Mouse (Mus musculus) spleen, adult 2 months (tissue): ENCODE results near the gene Suox. TPM values are rescaled to one million over a fixed set of nuclear protein-coding genes. Genes with fewer than 3 reads are reported as not detected.
"Not testable (repeated sequence)": the region's sequence is repeated elsewhere in the genome, so short reads cannot be mapped to it uniquely, and the experiment has no call there.

Source experiments
- DNase-seq, 2 experiments: peaks; one replicate each; pipeline versions ENCODE4 v3.0.0 to v3.0.0-alpha.2; 2012 to 2021; ENCODE audit warnings: low spot score in 2 of 2, low read depth in 1 of 2
- H3K27ac ChIP-seq: fragments of 200-500 bp; 2 replicates; pipeline ENCODE4 v1.5.1; 2012; ENCODE audit warnings: low read length, inconsistent platforms; ENCODE audit not compliant: insufficient read depth
- H3K27me3 ChIP-seq: fragments of 200-500 bp; 2 replicates; pipeline ENCODE4 v1.6.1; 2012; ENCODE audit warnings: mild to moderate bottlenecking, moderate library complexity, low read length, inconsistent platforms; ENCODE audit not compliant: control insufficient read depth, insufficient read depth
- H3K36me3 ChIP-seq: fragments of 200-500 bp; 2 replicates; pipeline ENCODE4 v1.6.1; 2012; ENCODE audit warnings: mild to moderate bottlenecking, low read length, inconsistent platforms; ENCODE audit not compliant: control insufficient read depth, insufficient read depth
- H3K4me1 ChIP-seq: fragments of 200-500 bp; 2 replicates; pipeline ENCODE4 v1.6.1; 2011; ENCODE audit warnings: inconsistent platforms; ENCODE audit not compliant: control insufficient read depth, insufficient read depth, insufficient read length
- H3K4me3 ChIP-seq: fragments of 200-500 bp; 2 replicates; pipeline ENCODE4 v1.5.1; 2011; ENCODE audit warnings: mild to moderate bottlenecking, inconsistent platforms; ENCODE audit not compliant: insufficient read depth, insufficient read length; ENCODE audit errors: extremely low read depth
- CTCF ChIP-seq: fragments of 200-500 bp; IDR thresholded peaks from 2 replicates; pipeline ENCODE4 v1.5.1; 2011; ENCODE audit warnings: mild to moderate bottlenecking, inconsistent platforms; ENCODE audit not compliant: insufficient read depth, insufficient read length, insufficient replicate concordance; ENCODE audit errors: extremely low read depth
- POLR2A ChIP-seq: fragments of 200-500 bp; IDR thresholded peaks from 2 replicates; pipeline ENCODE4 v1.6.1; 2011; ENCODE audit warnings: low read depth, low read length, inconsistent platforms
- WGBS: fragments of 180-500 bp; shearing (Covaris S2); methylation state at CpG from one replicate; pipeline ENCODE4 v1.1.7; 2018; 5-methylcytosine and 5-hydroxymethylcytosine counted together
- polyA plus RNA-seq: library from polyadenylated mRNA; depleted of rRNA; stranded (reverse); fragments of >200 nt; gene quantifications from 2 replicates; pipeline ENCODE4 v1.2.3, GENCODE M21; 2012

Suox gene
- polyA plus RNA-seq, 1 experiment = 6.9 TPM

DNA sequence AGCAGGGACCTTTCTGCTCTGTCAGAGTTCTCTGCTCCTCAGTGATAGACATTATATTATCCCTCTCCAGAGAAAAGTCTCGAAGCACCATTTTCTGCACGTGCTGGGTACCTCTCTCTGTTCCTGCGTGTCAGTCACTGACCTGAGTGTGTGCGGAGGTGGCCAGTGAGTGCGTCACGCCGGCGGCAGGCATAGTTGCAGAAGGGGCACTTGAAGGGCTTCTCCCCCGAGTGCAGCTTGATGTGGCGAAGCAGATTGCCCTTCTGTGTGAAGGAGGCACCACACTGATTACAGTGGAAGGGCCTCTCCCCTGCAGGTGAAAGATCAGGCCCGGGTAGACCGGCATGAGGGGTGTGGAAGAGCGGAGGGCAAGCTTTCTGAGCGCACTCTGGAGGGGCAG is 33.9 kb downstream of the Suox start:
- no peak for DNase-seq
- no peak overlapping the region for H3K4me3 ChIP-seq
- no peaks in the 10 kb centered on the region for H3K36me3 ChIP-seq
- H3K4me1 ChIP-seq = no peaks in the 10 kb centered on the region; the same call in 1 of the 2 replicates
- no peak overlapping the region for H3K27ac ChIP-seq
- 93% methylated on average over 14 of the region's 14 CpGs for WGBS
- H3K27me3 ChIP-seq = no peaks in the 10 kb centered on the region
- no peak for TF ChIP-seq POLR2A
- no peak for TF ChIP-seq CTCF

DNA sequence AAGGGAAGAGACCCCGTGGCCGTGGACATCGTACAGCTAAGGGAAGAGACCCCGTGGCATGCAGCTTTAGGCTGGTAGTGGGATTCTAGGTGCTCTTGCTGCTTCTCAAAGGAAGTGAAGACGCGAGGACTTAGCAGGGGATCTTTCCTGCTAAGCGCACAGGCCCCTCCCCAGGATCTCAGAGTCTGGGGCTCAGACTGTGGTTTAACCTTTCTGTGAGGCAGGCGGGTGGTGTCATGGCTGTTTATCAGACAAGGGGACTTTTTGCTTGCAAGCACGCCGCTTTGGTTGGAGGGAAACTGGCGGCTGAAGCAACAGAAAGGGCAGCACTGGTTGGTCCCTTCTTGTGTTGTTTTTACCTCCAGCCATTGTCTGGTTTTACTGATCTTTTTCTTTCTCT is 36.9 kb downstream of the Suox start:
- Histone ChIP-seq H3K4me3 (peak overlapping the region; percentile 43; the same call in 1 of the 2 replicates), H3K27ac (peak overlapping the region; percentile 71), H3K4me1 (no peaks in the 10 kb centered on the region; the same call in 1 of the 2 replicates), H3K27me3 (no peaks in the 10 kb centered on the region), H3K36me3 (no peaks in the 10 kb centered on the region)
- peak in 1 of 2 experiments; percentile 39 for DNase-seq
- WGBS = 9% methylated on average over 11 of the region's 11 CpGs
- TF ChIP-seq CTCF (no peak), POLR2A (no peak)

DNA sequence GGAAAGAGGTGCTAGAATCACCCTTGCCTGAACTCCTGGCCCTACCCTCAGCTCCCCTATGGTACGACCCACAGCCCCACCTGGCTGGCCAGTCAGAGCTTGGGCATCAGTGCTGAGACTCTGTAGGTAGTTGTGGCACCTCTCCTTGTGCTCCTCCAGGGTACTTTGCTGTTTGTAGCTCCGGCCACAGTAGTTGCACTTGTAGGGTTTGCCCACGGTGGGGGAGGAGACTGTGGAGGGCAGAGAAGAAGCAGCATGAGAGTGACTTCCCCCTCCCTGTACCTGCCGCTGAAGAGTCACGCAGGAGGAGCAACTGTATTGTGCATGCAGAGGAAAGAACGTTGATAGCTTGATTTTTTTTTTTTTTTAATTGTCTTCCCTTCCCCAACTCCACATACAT is 37.3 kb downstream of the Suox start:
- Histone ChIP-seq H3K4me1 (no peaks in the 10 kb centered on the region; the same call in 1 of the 2 replicates), H3K27me3 (no peaks in the 10 kb centered on the region), H3K4me3 (peak overlapping the region; percentile 43; the same call in 1 of the 2 replicates), H3K36me3 (no peaks in the 10 kb centered on the region), H3K27ac (peak overlapping the region; percentile 71)
- DNase-seq = peak in 1 of 2 experiments; percentile 30
- TF ChIP-seq POLR2A (no peak), CTCF (no peak)
- 15% methylated on average over 6 of the region's 6 CpGs for WGBS

DNA sequence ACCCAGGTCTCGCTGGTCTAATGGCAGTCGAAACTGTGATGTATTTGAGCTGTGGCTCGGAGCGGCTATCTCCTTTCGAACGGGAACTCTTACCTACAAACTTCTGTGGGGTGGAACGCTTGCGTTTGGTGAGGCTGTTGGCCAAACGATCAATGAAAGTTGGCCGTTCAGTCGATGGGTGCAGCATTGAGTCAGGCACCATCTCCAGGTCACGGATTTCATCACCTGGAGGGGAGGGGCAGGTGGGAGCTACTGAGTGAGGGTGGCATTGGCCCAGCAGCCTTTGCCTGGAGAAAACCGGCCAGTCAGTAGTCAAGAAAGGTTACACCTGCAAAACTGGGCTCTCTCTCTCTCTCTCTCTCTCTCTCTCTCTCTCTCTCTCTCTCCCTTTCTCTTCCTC is 38.2 kb downstream of the Suox start:
- 92% methylated on average over 13 of the region's 13 CpGs for WGBS
- DNase-seq = no peak
- no peaks in the 10 kb centered on the region for H3K27me3 ChIP-seq
- H3K36me3 ChIP-seq = no peaks in the 10 kb centered on the region
- no peak for TF ChIP-seq POLR2A
- TF ChIP-seq CTCF = no peak
- no peaks in the 10 kb centered on the region; the same call in 1 of the 2 replicates for H3K4me1 ChIP-seq
- H3K27ac ChIP-seq = no peak overlapping the region
- no peak overlapping the region for H3K4me3 ChIP-seq

DNA sequence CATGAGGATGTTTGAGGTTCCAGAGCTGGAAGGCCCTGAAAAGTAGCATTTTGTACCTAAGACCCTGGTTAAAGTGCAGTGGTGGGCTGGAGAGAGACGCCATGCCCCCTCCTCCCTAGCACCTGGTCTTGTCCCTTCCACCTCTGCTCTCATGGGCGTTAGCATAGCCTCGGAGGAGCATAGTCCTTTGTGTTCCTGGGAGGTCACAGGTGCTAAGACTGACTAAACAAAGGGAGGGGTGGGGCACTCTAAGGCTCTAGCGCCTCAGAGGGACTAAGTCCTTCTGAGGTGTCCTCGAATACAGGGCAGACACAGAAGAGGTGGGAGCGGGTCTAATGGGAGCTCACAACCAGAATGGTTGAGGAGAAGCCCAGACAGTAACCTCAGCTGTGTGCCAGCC is 42.3 kb downstream of the Suox start:
- WGBS = 58% methylated on average over 6 of the region's 6 CpGs
- no peaks in the 10 kb centered on the region; the same call in 1 of the 2 replicates for H3K4me1 ChIP-seq

DNA sequence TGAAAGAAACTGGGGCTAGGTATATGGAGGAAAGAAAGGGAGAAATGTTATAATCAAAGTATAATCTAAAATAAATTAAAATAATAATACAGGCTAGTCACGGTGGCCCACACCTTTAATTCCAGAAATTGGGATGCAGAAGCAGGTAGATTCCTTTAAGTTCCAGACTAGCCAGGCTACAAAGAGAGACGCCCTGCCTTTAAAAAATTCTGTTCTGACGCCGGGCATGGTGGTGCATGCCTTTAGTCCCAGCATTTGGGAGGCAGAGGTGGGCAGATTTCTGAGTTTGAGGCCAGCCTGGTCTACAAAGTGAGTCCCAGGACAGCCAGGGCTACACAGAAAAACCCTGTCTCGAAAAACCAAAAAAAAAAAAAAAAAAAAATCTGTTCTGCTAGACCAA is 43.6 kb downstream of the Suox start:
- H3K4me1 ChIP-seq, H3K36me3 ChIP-seq, H3K27me3 ChIP-seq, H3K4me3 ChIP-seq, H3K27ac ChIP-seq, DNase-seq: not testable (repeated sequence)
- WGBS = 85% methylated on average over 5 of the region's 5 CpGs

More for the DNA sequence above, 42.3 kb downstream of the Suox start:
- H3K27ac ChIP-seq = no peak overlapping the region
- no peaks in the 10 kb centered on the region for H3K27me3 ChIP-seq
- no peak for DNase-seq
- TF ChIP-seq CTCF = no peak
- no peak for TF ChIP-seq POLR2A
- H3K36me3 ChIP-seq = no peaks in the 10 kb centered on the region
- no peak overlapping the region for H3K4me3 ChIP-seq

DNA sequence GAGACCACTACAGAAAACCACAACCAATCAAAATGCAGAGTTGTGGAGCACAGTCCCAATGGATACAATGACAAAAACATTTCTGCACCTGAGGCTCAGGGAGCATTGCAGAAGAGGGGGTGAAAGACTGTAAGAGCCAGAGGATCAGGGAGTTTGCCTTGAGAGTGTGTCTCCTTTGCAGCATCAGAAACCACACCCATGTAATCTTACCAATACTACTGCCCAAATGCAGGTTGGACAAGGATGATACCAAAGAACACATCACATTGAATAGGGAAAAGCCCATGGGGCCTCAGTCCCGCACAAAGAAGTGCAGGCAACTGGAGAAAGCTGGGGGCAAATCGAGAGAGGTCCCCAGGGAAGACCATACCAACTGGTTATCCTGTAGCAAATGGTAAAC is 44.1 kb downstream of the Suox start:
- Histone ChIP-seq H3K4me3 (no peak overlapping the region), H3K4me1 (peaks cover 5% of the 10 kb centered on the region; the same call in 1 of the 2 replicates), H3K27ac (no peak overlapping the region), H3K27me3 (no peaks in the 10 kb centered on the region), H3K36me3 (peaks cover 6% of the 10 kb centered on the region)
- no peak for TF ChIP-seq POLR2A
- TF ChIP-seq CTCF = no peak
- DNase-seq = no peak
- 52% methylated on average over 2 of the region's 2 CpGs for WGBS
